Mouse (Mus musculus) cerebellum, adult 18-20 months (tissue): Measurements from ENCODE around the gene Cchcr1.

Source experiments
- DNase-seq, 2 experiments: peaks; one replicate each; pipeline ENCODE4 v3.0.0; 2021

The Cchcr1 gene

GRCm38 (mm10) chr17:35556812-35557211 is 39.9 kb downstream of the Cchcr1 start:
- peak in 1 of 2 experiments; percentile 38 for DNase-seq

GRCm38 (mm10) chr17:35557351-35557750 is 40.5 kb downstream of the Cchcr1 start:
- no peak for DNase-seq

- DNase-seq: no peak
These were observed 41.3 kb downstream of the Cchcr1 start for GRCm38 (mm10) chr17:35558216-35558615.

- DNase-seq: no peak
These were observed 50.2 kb downstream of the Cchcr1 start, which contains the start of gene 2300002M23Rik for GRCm38 (mm10) chr17:35567150-35567549. Gene 2300002M23Rik (plus strand): TSS chr17:35567450.

- DNase-seq: no peak
These were observed 50.9 kb downstream of the Cchcr1 start for GRCm38 (mm10) chr17:35567767-35568166.

- no peak for DNase-seq
These were observed 52.4 kb downstream of the Cchcr1 start for GRCm38 (mm10) chr17:35569091-35569944.

- DNase-seq: no peak
These were observed 53.9 kb downstream of the Cchcr1 start for GRCm38 (mm10) chr17:35570836-35571235.

- no peak for DNase-seq
These were observed 54.6 kb downstream of the Cchcr1 start for GRCm38 (mm10) chr17:35571477-35571876.

GRCm38 (mm10) chr17:35578211-35578610 is 61.3 kb downstream of the Cchcr1 start:
- peak; percentile 70 to 79 for DNase-seq
